Mouse (Mus musculus) hindbrain, embryonic 11.5 days (tissue): ENCODE results near the gene Dicer1. TPM values are rescaled to one million over a fixed set of nuclear protein-coding genes. Genes with fewer than 3 reads are reported as not detected.

Source experiments
- ATAC-seq: fragments of 200-750 bp; cut with Nextera tagmentation; 2 replicates; pipeline ENCODE4 v1.8.0; 2017; ENCODE audit warnings: mild to moderate bottlenecking, moderate TSS enrichment, moderate library complexity; ENCODE audit not compliant: low FRiP score
- DNase-seq: peaks from one replicate; pipeline ENCODE4 v3.0.0-alpha.2; 2015; ENCODE audit warnings: low spot score
- H3K27ac ChIP-seq: fragments of 300-500 bp; sonication (generic); 2 replicates; pipeline ENCODE4 v1.5.1; 2014; ENCODE audit warnings: mild to moderate bottlenecking, low read depth, low read length
- H3K27me3 ChIP-seq: fragments of 300-500 bp; sonication (generic); 2 replicates; pipeline ENCODE4 v1.6.1; 2014; ENCODE audit warnings: mild to moderate bottlenecking, low read length, moderate library complexity, mixed read lengths; ENCODE audit not compliant: control insufficient read depth, insufficient read depth
- H3K36me3 ChIP-seq: fragments of 300-500 bp; sonication (generic); 2 replicates; pipeline ENCODE4 v1.6.1; 2014; ENCODE audit warnings: mild to moderate bottlenecking, low read length, moderate library complexity, mixed read lengths; ENCODE audit not compliant: control insufficient read depth, insufficient read depth
- H3K4me1 ChIP-seq: fragments of 300-500 bp; sonication (generic); replicated peaks from 2 replicates; pipeline ENCODE4 v1.6.1; 2014; ENCODE audit warnings: low read length, mixed read lengths; ENCODE audit not compliant: control insufficient read depth, insufficient read depth
- H3K4me2 ChIP-seq: fragments of 300-500 bp; sonication (generic); replicated peaks from 2 replicates; pipeline ENCODE4 v1.6.1; 2014; ENCODE audit warnings: mild to moderate bottlenecking, low read depth, low read length
- H3K4me3 ChIP-seq: fragments of 300-500 bp; sonication (generic); 2 replicates; pipeline ENCODE4 v1.5.1; 2014; ENCODE audit warnings: low read depth, low read length
- H3K9ac ChIP-seq: fragments of 300-500 bp; sonication (generic); 2 replicates; pipeline ENCODE4 v1.6.1; 2014; ENCODE audit warnings: low read depth, low read length
- H3K9me3 ChIP-seq: fragments of 300-500 bp; sonication (generic); 2 replicates; pipeline ENCODE4 v1.6.1; 2016; ENCODE audit warnings: low read length; ENCODE audit not compliant: control insufficient read depth
- WGBS: fragments of 180-500 bp; shearing (Covaris S2); extraction: QIAGEN DNeasy Blood & Tissue Kit; methylation state at CpG from one replicate; pipeline ENCODE4 v1.1.7; 2014; 5-methylcytosine and 5-hydroxymethylcytosine counted together
- polyA plus RNA-seq: library from polyadenylated mRNA; unstranded; fragments of >200 nt; fragmentation: Nextera tagmentation; extraction: Ambion mirVana; gene quantifications from 2 replicates; pipeline ENCODE4 v1.2.1, GENCODE M21; 2014

Dicer1 gene
- polyA plus RNA-seq, 1 experiment from 2014 or later, result 54.0 TPM

DNA sequence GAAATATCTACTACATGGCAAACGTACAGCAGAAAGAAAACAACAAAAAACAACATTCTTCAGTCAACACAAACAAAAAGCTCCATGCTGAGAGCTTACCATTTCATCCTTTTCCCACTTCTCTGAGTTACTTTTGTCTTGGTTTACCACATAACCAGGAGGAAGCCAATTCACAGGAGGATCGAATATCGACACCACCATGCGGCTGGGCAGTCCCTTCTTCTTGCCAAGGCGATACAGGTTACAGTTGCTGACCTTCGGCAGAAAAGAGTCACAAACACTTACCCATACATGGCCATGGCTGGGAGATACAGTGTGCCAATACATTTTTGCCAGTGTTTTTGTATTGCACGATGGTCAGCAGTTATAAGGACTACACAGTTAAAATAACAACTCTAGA lies 51.5 kb downstream of the Dicer1 start:
- no peak for ATAC-seq
- Histone ChIP-seq H3K27ac (no peak overlapping the region), H3K9me3 (no peaks in the 10 kb centered on the region), H3K27me3 (no peaks in the 10 kb centered on the region), H3K4me3 (no peak overlapping the region), H3K36me3 (0 out of 2 replicates have a peak, but pooled peaks cover 9% of the 10 kb centered on the region), H3K9ac (no peak overlapping the region), H3K4me1 (no peaks in the 10 kb centered on the region), H3K4me2 (no peak overlapping the region)
- DNase-seq, result no peak
- WGBS, result 64% methylated on average over 7 of the region's 7 CpGs

DNA sequence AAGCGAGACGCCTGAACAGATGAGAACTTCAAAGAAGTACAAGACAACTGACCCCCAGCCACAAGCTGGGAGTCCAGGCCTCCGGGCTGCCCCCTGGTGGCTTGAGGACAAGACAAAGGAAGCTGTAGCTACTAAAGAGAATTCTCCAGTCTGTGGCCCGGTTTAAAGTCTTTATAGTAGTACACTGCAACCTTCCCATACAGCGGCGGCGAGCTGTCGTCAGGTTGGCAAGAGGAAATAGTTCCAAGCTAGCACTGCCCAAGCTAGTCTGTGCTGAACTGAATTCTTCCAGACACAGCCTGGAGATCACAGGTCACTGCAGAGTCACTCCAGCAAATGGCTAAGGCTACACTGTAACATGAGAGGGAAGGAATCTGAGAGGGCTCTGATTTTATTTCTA lies 52.0 kb downstream of the Dicer1 start:
- Histone ChIP-seq H3K27ac (no peak overlapping the region), H3K4me2 (no peak overlapping the region), H3K4me1 (no peaks in the 10 kb centered on the region), H3K9ac (no peak overlapping the region), H3K27me3 (no peaks in the 10 kb centered on the region), H3K4me3 (no peak overlapping the region), H3K36me3 (0 out of 2 replicates have a peak, but pooled peaks cover 9% of the 10 kb centered on the region), H3K9me3 (no peaks in the 10 kb centered on the region)
- 51% methylated on average over 8 of the region's 8 CpGs for WGBS
- ATAC-seq (peak; percentile 47; the same call in 1 of the 2 replicates), DNase-seq (peak; percentile 79)

DNA sequence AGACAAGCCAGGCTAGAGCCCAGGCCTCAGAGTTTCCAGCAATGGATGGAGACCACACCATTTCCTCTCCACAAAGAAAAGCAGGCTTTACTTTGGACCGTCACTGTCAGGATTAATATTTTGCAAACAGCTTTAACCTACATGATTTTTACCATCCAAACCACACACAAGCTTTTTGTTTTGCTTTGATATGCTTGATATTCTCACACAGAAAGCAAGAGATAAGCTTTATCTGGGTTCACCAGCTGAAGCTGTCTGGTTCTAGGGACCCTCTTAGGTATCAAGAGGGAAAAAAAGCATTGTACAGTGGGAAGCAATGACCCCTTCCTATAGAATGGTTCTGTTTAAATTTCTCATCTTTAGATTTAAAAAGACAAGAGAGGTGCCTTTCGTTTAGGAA lies 56.2 kb downstream of the Dicer1 start:
- Histone ChIP-seq H3K4me3 (no peak overlapping the region), H3K9ac (no peak overlapping the region), H3K4me2 (no peak overlapping the region), H3K36me3 (peaks cover 13% of the 10 kb centered on the region), H3K9me3 (no peaks in the 10 kb centered on the region), H3K4me1 (no peaks in the 10 kb centered on the region), H3K27me3 (no peaks in the 10 kb centered on the region), H3K27ac (no peak overlapping the region)
- DNase-seq, result no peak
- ATAC-seq, result no peak
- WGBS, result 95% methylated on average over 2 of the region's 2 CpGs

DNA sequence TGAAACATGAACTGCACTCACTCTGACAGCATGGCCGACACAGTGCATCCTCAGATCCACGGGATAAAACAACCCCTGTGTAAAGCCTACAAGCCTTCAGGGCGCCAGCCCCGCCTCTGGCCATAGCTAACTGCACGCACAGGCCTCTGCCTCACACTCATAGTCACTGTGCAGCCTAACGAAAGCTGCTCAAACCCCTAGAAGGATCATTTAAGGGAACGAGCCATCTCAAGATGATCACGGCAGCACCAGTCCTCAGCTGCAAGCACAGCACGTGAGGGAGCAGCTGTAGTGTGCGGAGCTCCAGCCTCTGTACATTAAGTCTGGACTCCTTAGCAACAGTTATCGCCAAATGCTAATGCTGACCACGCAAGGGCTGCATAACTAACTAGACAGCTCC lies 58.9 kb downstream of the Dicer1 start:
- Histone ChIP-seq H3K9me3 (no peaks in the 10 kb centered on the region), H3K4me2 (no peak overlapping the region), H3K36me3 (peaks cover 16% of the 10 kb centered on the region), H3K9ac (no peak overlapping the region), H3K27me3 (no peaks in the 10 kb centered on the region), H3K27ac (no peak overlapping the region), H3K4me1 (no peaks in the 10 kb centered on the region), H3K4me3 (no peak overlapping the region)
- peak; percentile 38; the same call in 1 of the 2 replicates for ATAC-seq
- WGBS, result 70% methylated on average over 12 of the region's 12 CpGs
- no peak for DNase-seq

DNA sequence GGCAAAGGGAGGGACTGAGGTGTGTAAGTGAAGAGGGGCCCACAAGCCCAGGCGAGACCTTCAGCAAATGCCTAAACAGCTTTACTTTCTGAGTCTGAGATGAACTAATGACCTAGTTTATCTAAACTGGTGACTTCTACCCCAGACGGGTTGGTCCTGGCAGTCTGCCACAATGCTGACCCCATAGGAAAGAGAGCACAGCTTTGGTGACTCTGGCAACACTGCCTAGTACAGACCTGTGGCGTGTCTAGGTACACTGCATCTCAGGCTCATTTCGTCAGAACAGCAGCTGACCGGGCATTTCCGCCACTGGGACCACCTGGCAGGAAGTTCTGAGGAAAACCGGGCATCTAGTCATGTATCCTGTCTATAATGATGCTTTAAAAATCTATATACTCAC lies 61.3 kb downstream of the Dicer1 start:
- Histone ChIP-seq H3K27me3 (no peaks in the 10 kb centered on the region), H3K27ac (no peak overlapping the region), H3K4me2 (no peak overlapping the region), H3K4me3 (no peak overlapping the region), H3K36me3 (peaks cover 7% of the 10 kb centered on the region), H3K9ac (no peak overlapping the region), H3K9me3 (no peaks in the 10 kb centered on the region), H3K4me1 (no peaks in the 10 kb centered on the region)
- WGBS, result 90% methylated on average over 7 of the region's 7 CpGs
- DNase-seq, result no peak
- no peak for ATAC-seq

DNA sequence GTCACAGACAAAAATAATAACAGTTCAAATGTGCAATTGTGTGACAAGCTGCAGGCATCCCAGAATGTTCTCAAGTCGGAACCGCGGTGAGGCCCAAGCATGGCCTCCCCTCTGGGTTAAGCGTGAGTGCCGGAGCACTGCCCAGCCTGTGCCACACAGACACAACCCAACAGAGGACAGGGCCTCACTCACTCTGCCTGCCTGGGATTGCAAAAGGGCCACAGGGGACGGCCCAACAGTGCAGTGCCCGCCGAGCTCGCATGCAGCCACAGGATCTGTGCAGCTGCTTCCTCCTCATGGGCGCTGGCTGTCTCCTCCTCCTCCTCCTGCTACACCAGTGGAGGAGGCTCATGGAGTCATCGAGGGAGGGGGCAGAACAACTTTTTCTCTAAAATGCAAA lies 62.9 kb downstream of the Dicer1 start:
- Histone ChIP-seq H3K4me2 (no peak overlapping the region), H3K9me3 (no peaks in the 10 kb centered on the region), H3K4me3 (no peak overlapping the region), H3K27me3 (no peaks in the 10 kb centered on the region), H3K4me1 (no peaks in the 10 kb centered on the region), H3K9ac (no peak overlapping the region), H3K36me3 (peaks cover 7% of the 10 kb centered on the region), H3K27ac (no peak overlapping the region)
- DNase-seq (no peak), ATAC-seq (no peak)
- WGBS, result 92% methylated on average over 11 of the region's 11 CpGs

DNA sequence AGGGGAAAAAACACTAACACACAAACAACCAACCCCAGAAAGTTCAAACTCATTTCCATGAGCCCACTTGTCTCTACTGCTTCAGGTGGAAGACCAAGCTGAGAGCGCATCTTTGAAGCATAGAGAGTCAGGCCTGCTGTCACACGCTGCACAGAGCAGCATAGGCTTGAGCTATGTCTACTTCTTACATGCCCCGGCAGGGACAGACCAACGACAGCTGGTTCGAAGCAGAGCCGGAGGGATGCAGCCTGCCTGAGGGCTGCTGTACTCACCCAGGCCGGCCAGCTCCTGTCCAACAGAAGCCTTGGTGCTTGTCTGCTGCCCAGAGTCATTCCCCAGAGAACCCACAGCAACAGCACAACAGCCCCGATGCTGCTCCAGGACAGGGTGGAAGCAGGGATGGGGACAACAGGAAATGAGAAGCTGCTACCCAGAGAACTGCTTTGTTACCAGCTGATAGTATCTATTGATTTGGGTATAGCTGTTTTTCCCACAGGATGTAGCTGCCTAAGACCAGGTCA lies 67.3 kb downstream of the Dicer1 start:
- Histone ChIP-seq H3K9ac (no peak overlapping the region), H3K4me1 (no peaks in the 10 kb centered on the region), H3K9me3 (no peaks in the 10 kb centered on the region), H3K4me2 (no peak overlapping the region), H3K4me3 (no peak overlapping the region), H3K27me3 (no peaks in the 10 kb centered on the region), H3K36me3 (no peaks in the 10 kb centered on the region), H3K27ac (no peak overlapping the region)
- ATAC-seq, result no peak
- 78% methylated on average over 8 of the region's 8 CpGs for WGBS
- no peak for DNase-seq

DNA sequence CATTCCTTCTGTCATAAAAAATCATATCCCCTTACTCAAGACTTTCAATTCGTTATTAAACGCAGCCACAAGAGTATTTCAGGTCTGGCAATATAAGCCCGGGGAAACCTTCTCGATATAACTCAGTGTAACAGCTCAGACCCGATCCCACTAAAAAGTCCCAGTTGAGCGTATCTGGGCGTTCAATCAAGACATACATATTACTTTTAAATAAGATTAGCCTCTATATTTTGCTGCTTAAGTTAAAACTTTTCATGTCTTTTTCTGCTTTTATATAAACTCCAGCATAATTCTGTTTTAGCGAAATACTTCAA lies 72.0 kb downstream of the Dicer1 start:
- Histone ChIP-seq H3K4me2 (no peak overlapping the region), H3K9ac (no peak overlapping the region), H3K4me1 (peaks cover 7% of the 10 kb centered on the region; the same call in 1 of the 2 replicates), H3K27me3 (no peaks in the 10 kb centered on the region), H3K4me3 (no peak overlapping the region), H3K36me3 (no peaks in the 10 kb centered on the region), H3K9me3 (no peaks in the 10 kb centered on the region), H3K27ac (0 out of 2 replicates have a peak overlapping the region, but pooled peaks have one; percentile 14)
- DNase-seq (no peak), ATAC-seq (no peak)
- 87% methylated on average over 8 of the region's 8 CpGs for WGBS

DNA sequence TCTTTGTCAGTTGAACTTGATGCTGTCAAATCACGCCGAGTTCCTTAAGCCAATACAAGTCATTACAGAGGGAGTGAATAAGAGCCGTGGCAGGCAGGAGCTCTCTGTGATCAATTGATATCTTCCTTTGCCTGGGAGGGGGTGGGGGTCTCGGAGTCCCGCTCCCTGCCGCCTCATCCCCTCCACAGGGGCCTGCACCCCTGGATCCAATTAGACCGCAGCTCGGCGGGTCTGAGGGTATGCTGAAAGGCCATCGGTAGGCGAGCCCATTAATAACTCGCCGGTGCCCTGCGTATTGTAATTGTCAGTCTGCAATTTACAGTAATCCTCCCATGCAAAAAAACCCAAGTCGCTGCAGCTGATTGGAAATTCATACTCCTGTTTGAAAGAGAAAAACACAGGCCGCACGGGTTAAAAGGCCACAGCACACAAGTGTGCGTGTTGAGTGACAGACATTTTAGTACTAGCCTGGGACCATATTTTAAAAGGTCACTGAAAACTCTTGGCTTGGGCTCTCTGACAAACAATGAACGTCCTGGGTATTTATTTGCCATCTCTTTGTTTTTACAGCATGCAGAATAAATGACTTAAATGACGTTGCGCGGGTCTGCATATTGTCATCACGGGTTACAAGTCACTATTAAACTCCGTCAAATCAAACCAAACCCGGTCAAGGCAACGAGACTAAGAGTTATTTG lies 72.5 kb downstream of the Dicer1 start:
- H3K27ac ChIP-seq, result 0 out of 2 replicates have a peak overlapping the region, but pooled peaks have one; percentile 14
- no peaks in the 10 kb centered on the region for H3K36me3 ChIP-seq
- no peaks in the 10 kb centered on the region for H3K27me3 ChIP-seq
- peak; percentile 43; the same call in 1 of the 2 replicates for ATAC-seq
- H3K4me1 ChIP-seq, result peaks cover 7% of the 10 kb centered on the region; the same call in 1 of the 2 replicates
- no peaks in the 10 kb centered on the region for H3K9me3 ChIP-seq
- DNase-seq, result peak; percentile 39
- no peak overlapping the region for H3K4me2 ChIP-seq
- H3K4me3 ChIP-seq, result no peak overlapping the region
- no peak overlapping the region for H3K9ac ChIP-seq
- 39% methylated on average over 26 of the region's 26 CpGs for WGBS
